Mouse (Mus musculus) heart, postnatal 0 days (tissue): ENCODE data around the gene Sqstm1.

ENCODE experiments used
- CTCF ChIP-seq: IDR thresholded peaks from 2 replicates; pipeline ENCODE4 v1.5.1; 2016; ENCODE audit warnings: antibody characterized with exemption, control low read depth, low read depth
- EP300 ChIP-seq: IDR thresholded peaks from 2 replicates; pipeline ENCODE4 v1.6.1; 2016; ENCODE audit warnings: antibody characterized with exemption, low read depth

- TF ChIP-seq CTCF (no peak), EP300 (no peak)
These were observed 42.3 kb downstream of the Sqstm1 start for GRCm38 (mm10) chr11:50168352-50168751.
